Mouse (Mus musculus) cortical plate, adult 2 months (tissue): Measurements from ENCODE around the gene Klra6. TPM values are rescaled to one million over a fixed set of nuclear protein-coding genes. Genes with fewer than 3 reads are reported as not detected.
"Not testable (repeated sequence)": the region's sequence is repeated elsewhere in the genome, so short reads cannot be mapped to it uniquely, and the experiment has no call there.

Experiments
- H3K27ac ChIP-seq: fragments of 200-500 bp; 2 replicates; pipeline ENCODE4 v1.5.1; 2012; ENCODE audit warnings: low read length, control low read depth, inconsistent platforms; ENCODE audit not compliant: insufficient read depth
- H3K4me1 ChIP-seq: fragments of 200-500 bp; 2 replicates; pipeline ENCODE4 v1.6.1; 2011; ENCODE audit warnings: low read length; ENCODE audit not compliant: control insufficient read depth, insufficient read depth
- H3K4me3 ChIP-seq: fragments of 200-500 bp; 2 replicates; pipeline ENCODE4 v1.5.1; 2011; ENCODE audit warnings: mild to moderate bottlenecking, low read length, control low read depth; ENCODE audit not compliant: insufficient read depth
- CTCF ChIP-seq: fragments of 200-500 bp; IDR thresholded peaks from 2 replicates; pipeline ENCODE4 v1.5.1; 2011; ENCODE audit warnings: mild to moderate bottlenecking, control low read depth, low read length; ENCODE audit not compliant: insufficient read depth; ENCODE audit errors: extremely low read depth
- POLR2A ChIP-seq: fragments of 200-500 bp; IDR thresholded peaks from 2 replicates; pipeline ENCODE4 v1.6.1; 2011; ENCODE audit warnings: mild to moderate bottlenecking, low read length, control low read depth; ENCODE audit not compliant: insufficient read depth; ENCODE audit errors: extremely low read depth
- polyA plus RNA-seq: library from polyadenylated mRNA; depleted of rRNA; stranded (reverse); fragments of >200 nt; gene quantifications from 2 replicates; pipeline ENCODE4 v1.2.3, GENCODE M21; 2012; rRNA removed

The Klra6 gene
- not detected in 2 replicates for polyA plus RNA-seq

GRCm38 (mm10) chr6:130026854-130027253, at the start of gene Klra6:
Gene Klra6, minus strand, starts transcription at chr6:130026954.
- no peak for TF ChIP-seq POLR2A
- TF ChIP-seq CTCF = no peak
- no peak within 1 kb of the TSS for H3K27ac ChIP-seq

GRCm38 (mm10) chr6:130067171-130067570, 40.4 kb upstream of the Klra6 start, which contains the start of gene Klra4:
Gene Klra4, minus strand, starts transcription at chr6:130067271.
- not testable (repeated sequence) for H3K27ac ChIP-seq, H3K4me1 ChIP-seq, H3K4me3 ChIP-seq

More at GRCm38 (mm10) chr6:130026854-130027253, at the start of gene Klra6:
- no peak within 1 kb of the TSS for H3K4me3 ChIP-seq
- no peaks in the 10 kb centered on the region for H3K4me1 ChIP-seq

DNA sequence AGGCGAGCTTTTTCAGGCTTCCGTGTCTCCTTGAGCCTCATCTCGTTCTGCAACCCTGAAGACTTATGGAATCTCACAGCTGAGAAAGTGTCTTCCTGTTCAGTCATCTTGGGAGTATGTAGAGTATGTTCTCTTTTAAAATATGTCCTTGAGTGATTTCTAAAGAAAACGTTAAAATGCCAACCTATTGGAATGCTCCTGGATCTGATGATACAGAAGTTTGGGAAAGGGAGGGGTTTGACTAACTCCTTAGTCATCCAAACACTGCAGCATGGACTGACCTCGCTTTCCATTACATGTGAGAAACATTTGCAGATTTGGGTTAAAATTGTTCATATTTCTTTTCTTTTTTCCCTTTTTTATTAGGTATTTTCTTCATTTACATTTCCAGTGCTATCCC, 38.4 kb upstream of the Klra6 start:
- no peaks in the 10 kb centered on the region for H3K4me1 ChIP-seq
- no peak overlapping the region for H3K4me3 ChIP-seq
- H3K27ac ChIP-seq = no peak overlapping the region
- TF ChIP-seq CTCF = no peak
- no peak for TF ChIP-seq POLR2A

DNA sequence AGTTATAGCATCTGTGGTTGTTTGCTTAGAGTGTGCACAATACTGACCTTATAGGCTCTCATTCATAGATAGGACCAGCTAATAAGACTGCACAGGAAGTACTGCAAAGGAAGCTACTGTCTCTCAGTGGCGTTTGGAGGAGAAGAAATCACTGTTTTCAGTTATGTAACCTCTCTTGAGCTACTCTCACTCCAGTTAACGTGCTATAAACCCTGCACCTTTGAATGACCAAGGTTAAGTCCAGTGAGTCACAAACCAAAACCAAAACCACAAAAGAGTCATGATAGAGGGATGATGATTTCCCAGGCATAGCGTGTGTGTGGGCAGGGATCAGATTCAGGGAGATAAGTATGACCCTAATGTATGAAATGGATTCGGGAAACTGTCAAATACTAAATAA, 8.4 kb upstream of the Klra6 start:
- H3K4me3 ChIP-seq, H3K27ac ChIP-seq: not testable (repeated sequence)

DNA sequence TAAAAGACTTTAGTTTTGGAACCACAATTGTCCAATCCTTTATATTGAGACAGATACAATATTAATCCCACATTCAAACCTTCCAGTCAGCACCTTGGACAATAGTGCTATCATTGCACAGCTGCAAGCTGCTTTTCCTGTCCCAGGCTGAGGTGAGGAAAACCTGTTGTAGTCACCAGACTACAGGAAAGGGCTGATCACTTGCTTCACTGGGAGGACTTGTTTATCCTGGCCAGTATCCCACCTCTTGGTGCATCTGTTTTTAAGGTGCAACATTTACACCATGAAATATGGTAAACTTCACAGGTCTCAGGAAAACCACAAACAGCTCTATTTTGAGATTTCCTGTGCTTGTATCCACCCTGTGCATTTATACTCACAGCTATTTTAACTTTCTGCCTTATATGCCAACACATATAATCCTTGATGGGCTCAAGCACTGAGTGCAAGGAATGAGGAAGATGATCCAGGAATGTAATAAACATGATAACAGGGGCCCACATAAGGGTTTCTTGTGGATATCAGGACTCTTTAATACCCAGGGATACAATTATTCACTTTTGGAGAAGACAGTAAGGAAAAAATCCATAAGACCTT, 4.8 kb upstream of the Klra6 start:
- H3K4me3 ChIP-seq, H3K4me1 ChIP-seq, H3K27ac ChIP-seq: not testable (repeated sequence)

More for the DNA sequence above, 8.4 kb upstream of the Klra6 start:
- not testable (repeated sequence) for H3K4me1 ChIP-seq

Other genes with a start within 250 kb of the Klra6 start
- not detected in 2 replicates for gene Gm156, start 242.7 kb downstream of the Klra6 start, polyA plus RNA-seq
- gene Gm17631, start 164.3 kb downstream of the Klra6 start, polyA plus RNA-seq = not detected in 2 replicates
- gene Klra17, start 150.3 kb downstream of the Klra6 start, polyA plus RNA-seq = not detected in 2 replicates
- not detected in 2 replicates for gene Klra5, start 109.3 kb downstream of the Klra6 start, polyA plus RNA-seq
- not detected in 2 replicates for gene Klra4, start 40.3 kb upstream of the Klra6 start, polyA plus RNA-seq
- gene Klra8, start 102.9 kb upstream of the Klra6 start, polyA plus RNA-seq = 0.11 TPM in 1 of 2 replicates, not detected in the other
- gene Klra9, start 166.2 kb upstream of the Klra6 start, polyA plus RNA-seq = 0.17 TPM in 1 of 2 replicates, not detected in the other
- not detected in 2 replicates for gene Klra7, start 206.4 kb upstream of the Klra6 start, polyA plus RNA-seq